Mouse (Mus musculus) frontal cortex, adult (tissue): ENCODE data around the gene Fem1b.
"Not testable (repeated sequence)": the region's sequence is repeated elsewhere in the genome, so short reads cannot be mapped to it uniquely, and the experiment has no call there.

Experiments used
- ATAC-seq: cut with Nextera tagmentation; 2 replicates; pipeline ENCODE4 v1.9.2; 2017; ENCODE audit warnings: mild to moderate bottlenecking, moderate library complexity, mixed read lengths; ENCODE audit not compliant: low TSS enrichment

Fem1b gene

GRCm38 (mm10) chr9:62827939-62828652 lies 16.4 kb upstream of the Fem1b start:
- peak; percentile 47 for ATAC-seq

- no peak for ATAC-seq
Measured at GRCm38 (mm10) chr9:62826456-62826855, 14.7 kb upstream of the Fem1b start.

GRCm38 (mm10) chr9:62825791-62826393 lies 14.2 kb upstream of the Fem1b start:
- ATAC-seq = no peak

GRCm38 (mm10) chr9:62821811-62822210 lies 10.1 kb upstream of the Fem1b start:
- ATAC-seq = no peak

- no peak for ATAC-seq
Measured at GRCm38 (mm10) chr9:62820829-62821228, 9.1 kb upstream of the Fem1b start.

GRCm38 (mm10) chr9:62819910-62820309 lies 8.2 kb upstream of the Fem1b start:
- not testable (repeated sequence) for ATAC-seq

- ATAC-seq = no peak
Measured at GRCm38 (mm10) chr9:62819494-62819893, 7.8 kb upstream of the Fem1b start.

- no peak for ATAC-seq
Measured at GRCm38 (mm10) chr9:62817828-62818614, 6.3 kb upstream of the Fem1b start.

GRCm38 (mm10) chr9:62817099-62817571 lies 5.4 kb upstream of the Fem1b start:
- peak; percentile 71 for ATAC-seq

- ATAC-seq = peak; percentile 14; the same call in 1 of the 2 replicates
Measured at GRCm38 (mm10) chr9:62816323-62817098, 4.8 kb upstream of the Fem1b start.

GRCm38 (mm10) chr9:62814751-62815150 lies 3.0 kb upstream of the Fem1b start:
- no peak for ATAC-seq

- 0 out of 2 replicates have a peak, but pooled peaks have one; percentile 5 for ATAC-seq
Measured at GRCm38 (mm10) chr9:62812216-62813049, 699 bp upstream of the Fem1b start.

GRCm38 (mm10) chr9:62810543-62811515 lies 905 bp downstream of the Fem1b start:
- peak; percentile 48; the same call in 1 of the 2 replicates for ATAC-seq

GRCm38 (mm10) chr9:62810095-62810494 lies 1.6 kb downstream of the Fem1b start:
- no peak for ATAC-seq

GRCm38 (mm10) chr9:62799218-62799617 lies 12.5 kb downstream of the Fem1b start:
- ATAC-seq = not testable (repeated sequence)

- 0 out of 2 replicates have a peak, but pooled peaks have one; percentile 13 for ATAC-seq
Measured at GRCm38 (mm10) chr9:62789856-62790255, 21.9 kb downstream of the Fem1b start.

GRCm38 (mm10) chr9:62786721-62787120 lies 25.0 kb downstream of the Fem1b start:
- peak; percentile 78 for ATAC-seq

- ATAC-seq = no peak
Measured at GRCm38 (mm10) chr9:62784233-62784632, 27.5 kb downstream of the Fem1b start.
